In the genomic region with DNA sequence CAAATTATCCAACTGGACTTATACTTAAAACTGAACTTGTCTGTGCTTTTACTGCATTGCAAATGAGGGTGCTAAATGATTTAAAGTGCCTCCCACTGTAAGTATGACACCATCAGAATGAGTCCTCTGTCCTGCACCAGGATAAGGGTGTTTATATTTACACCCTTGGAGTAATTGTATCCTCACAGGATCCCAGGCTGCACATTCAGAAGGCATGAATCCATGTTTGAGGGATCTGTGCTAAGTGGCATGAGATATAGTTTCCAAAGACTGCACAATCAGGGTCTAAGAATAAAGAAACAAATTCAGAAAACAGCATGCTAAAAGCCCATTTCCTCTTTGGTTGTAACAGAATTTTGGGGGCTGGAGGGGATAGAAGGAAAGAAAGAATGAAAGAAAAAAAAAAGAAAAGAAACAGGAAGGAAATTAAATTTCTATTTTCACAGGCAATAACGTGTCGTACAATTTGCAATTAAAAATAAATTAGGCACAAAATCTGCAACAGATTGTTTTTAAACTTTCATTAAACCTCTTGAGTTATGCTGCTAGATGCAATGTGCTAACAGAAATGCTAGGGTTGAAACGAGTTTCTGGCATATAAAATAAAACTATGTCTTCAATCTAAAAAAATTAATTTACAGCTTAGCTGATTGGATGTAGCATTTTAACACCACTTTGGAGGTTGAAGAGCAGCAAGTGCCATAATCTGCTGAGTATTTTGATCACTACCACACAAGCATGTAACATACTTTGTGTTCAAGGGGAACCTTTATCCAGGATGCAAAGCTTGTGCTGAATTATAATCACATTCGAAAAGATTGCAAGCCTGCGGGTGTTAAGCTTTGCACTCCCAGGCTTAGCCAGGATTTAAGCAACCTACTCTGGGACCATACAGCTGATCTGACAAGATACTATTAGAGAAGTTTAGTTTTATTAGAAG, we compare ENCODE assay signal across 18 mouse cellular contexts.
"Had no signal": no experiment of that assay in that cellular context is flagged by ENCODE, and none has a peak within 500 bp of the region (broad histone marks: within the 10 kb centered on the region; RNA-seq: fewer than 3 reads in every experiment).

No protein-coding gene starts in this region.

- H3K4me2 ChIP-seq: lung, embryonic 14.5 days; midbrain, embryonic 12.5 days; neural tube, embryonic 13.5 days; neural tube, embryonic 15.5 days had no signal

- H3K36me3 ChIP-seq: midbrain, embryonic 10.5 days; midbrain, embryonic 12.5 days; neural tube, embryonic 13.5 days; neural tube, embryonic 15.5 days had no signal

- ATAC-seq: midbrain, embryonic 16.5 days had no signal

- H3K27me3 ChIP-seq: midbrain, embryonic 12.5 days; neural tube, embryonic 13.5 days; neural tube, embryonic 15.5 days had no signal

- H3K4me1 ChIP-seq: midbrain, embryonic 10.5 days; midbrain, embryonic 12.5 days; neural tube, embryonic 13.5 days; neural tube, embryonic 15.5 days had no signal

- H3K9me3 ChIP-seq: midbrain, embryonic 10.5 days; midbrain, embryonic 12.5 days; neural tube, embryonic 13.5 days; neural tube, embryonic 15.5 days had no signal

- H3K9ac ChIP-seq: lung, embryonic 14.5 days; midbrain, embryonic 12.5 days; neural tube, embryonic 13.5 days; neural tube, embryonic 15.5 days had no signal

- H3K4me3 ChIP-seq: midbrain, embryonic 10.5 days; midbrain, embryonic 12.5 days; myocyte; neural tube, embryonic 13.5 days; neural tube, embryonic 15.5 days had no signal

- H3K27ac ChIP-seq: midbrain, embryonic 10.5 days; midbrain, embryonic 12.5 days; neural tube, embryonic 13.5 days; neural tube, embryonic 15.5 days had no signal

- DNase-seq: lung, embryonic 14.5 days; lung, postnatal 10 days; lung, postnatal 4 days; midbrain, embryonic 14.5 days; retina, postnatal 1 day; right cerebral cortex, adult 18-20 months; right cerebral cortex, postnatal 25 days; right cerebral cortex, postnatal 4 days; spleen, adult 18-20 months; thymus, adult 18-20 months; thymus, postnatal 14 days; thymus, postnatal 36 days had no signal
